Mouse (Mus musculus): ENCODE data around the gene Dcaf10.

DNA sequence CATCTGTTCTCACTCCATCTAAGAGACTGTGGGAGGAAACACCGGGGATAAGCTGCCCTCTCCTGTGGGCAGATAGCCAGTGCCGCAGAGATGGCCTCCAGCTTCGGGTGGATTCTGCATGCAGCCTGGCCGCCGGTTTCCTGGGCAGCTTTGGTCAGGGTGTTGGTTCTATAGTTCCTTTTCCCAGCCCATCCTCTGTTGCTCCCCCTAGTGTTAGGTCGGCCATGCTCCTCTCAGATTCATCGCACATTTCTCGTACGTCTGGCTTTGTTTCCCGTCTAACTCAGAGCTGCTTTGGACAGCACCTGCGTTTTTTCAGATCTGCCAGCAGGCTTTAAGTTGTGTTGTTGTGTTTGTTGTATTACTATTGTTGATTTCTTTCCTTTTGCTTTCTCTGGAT lies 33.9 kb upstream of the Dcaf10 start:
- peak; percentile 50 for TF ChIP-seq CTCF (IDR thresholded peaks at IDR 0.05)
- TF ChIP-seq EP300 (IDR thresholded peaks at IDR 0.05; ENCODE audit: insufficient read depth, low read depth, low read length), result no peak
- no peak for TF ChIP-seq POLR2A (IDR thresholded peaks at IDR 0.05; ENCODE audit: insufficient read depth, low read depth, low read length)
